Mouse (Mus musculus) limb, embryonic 11.5 days (tissue): ENCODE data around the gene Dnajb12. TPM values are rescaled to one million over a fixed set of nuclear protein-coding genes. Genes with fewer than 3 reads are reported as not detected.
A peak's percentile ranks its signal among the peaks of the same experiment; 100 is the strongest.

Experiments
- ATAC-seq: fragments of 200-750 bp; cut with Nextera tagmentation; 2 replicates; pipeline ENCODE4 v1.8.0; 2017; ENCODE audit warnings: low read depth; ENCODE audit not compliant: insufficient number of reproducible peaks, low FRiP score, low TSS enrichment
- DNase-seq: peaks from one replicate; pipeline ENCODE4 v3.0.0-alpha.2; 2015; ENCODE audit warnings: low spot score
- H3K27ac ChIP-seq: fragments of 300-500 bp; sonication (generic); replicated peaks from 2 replicates; pipeline ENCODE4 v1.5.1; 2014; ENCODE audit warnings: low read depth, mild to moderate bottlenecking, low read length
- H3K27me3 ChIP-seq: fragments of 300-500 bp; sonication (generic); 2 replicates; pipeline ENCODE4 v1.6.1; 2014; ENCODE audit warnings: mild to moderate bottlenecking, low read length, mixed read lengths; ENCODE audit not compliant: control insufficient read depth, insufficient read depth
- H3K36me3 ChIP-seq: fragments of 300-500 bp; sonication (generic); 2 replicates; pipeline ENCODE4 v1.6.1; 2014; ENCODE audit warnings: mild to moderate bottlenecking, low read length, moderate library complexity, mixed read lengths; ENCODE audit not compliant: control insufficient read depth, insufficient read depth
- H3K4me1 ChIP-seq: fragments of 300-500 bp; sonication (generic); 2 replicates; pipeline ENCODE4 v1.6.1; 2014; ENCODE audit warnings: low read length, mixed read lengths; ENCODE audit not compliant: control insufficient read depth, insufficient read depth
- H3K4me2 ChIP-seq: fragments of 300-500 bp; sonication (generic); 2 replicates; pipeline ENCODE4 v1.6.1; 2014; ENCODE audit warnings: low read depth, mild to moderate bottlenecking, moderate library complexity; ENCODE audit not compliant: severe bottlenecking
- H3K4me3 ChIP-seq: fragments of 300-500 bp; sonication (generic); 2 replicates; pipeline ENCODE4 v1.5.1; 2014; ENCODE audit warnings: low read depth, low read length
- H3K9ac ChIP-seq: fragments of 300-500 bp; sonication (generic); 2 replicates; pipeline ENCODE4 v1.6.1; 2014; ENCODE audit warnings: mild to moderate bottlenecking, low read length
- H3K9me3 ChIP-seq: fragments of 300-500 bp; sonication (generic); 2 replicates; pipeline ENCODE4 v1.6.1; 2016; ENCODE audit warnings: low read length; ENCODE audit not compliant: control insufficient read depth
- WGBS: fragments of 180-500 bp; shearing (Covaris S2); extraction: QIAGEN DNeasy Blood & Tissue Kit; methylation state at CpG from one replicate; pipeline ENCODE4 v1.1.7; 2014; 5-methylcytosine and 5-hydroxymethylcytosine counted together
- polyA plus RNA-seq: library from polyadenylated mRNA; unstranded; fragments of >200 nt; fragmentation: Nextera tagmentation; extraction: Ambion mirVana; gene quantifications from 2 replicates; pipeline ENCODE4 v1.2.1, GENCODE M21; 2014

Gene Dnajb12
- polyA plus RNA-seq, 1 experiment from 2014 or later, result 23.8 TPM

DNA sequence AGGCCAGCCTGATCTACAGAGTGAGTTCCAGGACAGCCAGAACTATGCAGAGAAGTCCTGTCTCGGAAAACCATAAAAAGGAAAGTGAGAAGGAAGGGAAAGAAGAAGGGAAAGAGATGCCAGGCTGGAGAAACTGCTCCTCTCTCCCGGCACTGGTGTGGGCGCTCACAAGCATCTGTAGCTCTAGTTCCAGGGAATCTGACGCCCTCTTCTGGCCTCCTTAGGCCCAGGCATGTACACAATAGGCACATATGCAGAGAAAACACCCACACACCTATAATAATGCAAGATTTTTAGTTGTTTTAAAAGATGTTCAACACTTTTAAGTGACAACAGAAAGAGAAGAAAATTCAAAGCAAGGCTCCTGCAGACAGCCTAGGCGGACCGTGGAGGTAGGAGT, 32.9 kb upstream of the Dnajb12 start:
- 82% methylated on average over 6 of the region's 6 CpGs for WGBS
- no peak for ATAC-seq
- peaks cover 8% of the 10 kb centered on the region; the same call in 1 of the 2 replicates for H3K4me1 ChIP-seq
- no peak overlapping the region for H3K9ac ChIP-seq
- no peaks in the 10 kb centered on the region for H3K36me3 ChIP-seq
- no peak overlapping the region for H3K4me3 ChIP-seq
- no peaks in the 10 kb centered on the region for H3K27me3 ChIP-seq
- DNase-seq, result no peak
- H3K9me3 ChIP-seq, result no peaks in the 10 kb centered on the region
- no peak overlapping the region for H3K4me2 ChIP-seq
- H3K27ac ChIP-seq, result no peak overlapping the region

GRCm38 (mm10) chr10:59848079-59848877, 31.1 kb upstream of the Dnajb12 start:
- H3K4me2 ChIP-seq, result no peak overlapping the region
- H3K36me3 ChIP-seq, result no peaks in the 10 kb centered on the region
- no peaks in the 10 kb centered on the region for H3K9me3 ChIP-seq
- ATAC-seq (no peak), DNase-seq (no peak)
- WGBS, result 78% methylated on average over 11 of the region's 11 CpGs
- peaks cover 8% of the 10 kb centered on the region; the same call in 1 of the 2 replicates for H3K4me1 ChIP-seq
- peak overlapping the region; percentile 7; the same call in 1 of the 2 replicates for H3K9ac ChIP-seq
- no peaks in the 10 kb centered on the region for H3K27me3 ChIP-seq
- no peak overlapping the region for H3K27ac ChIP-seq
- no peak overlapping the region for H3K4me3 ChIP-seq

GRCm38 (mm10) chr10:59848953-59849352, 30.4 kb upstream of the Dnajb12 start:
- H3K27me3 ChIP-seq, result no peaks in the 10 kb centered on the region
- H3K4me1 ChIP-seq, result peaks cover 7% of the 10 kb centered on the region; the same call in 1 of the 2 replicates
- ATAC-seq (no peak), DNase-seq (no peak)
- H3K9ac ChIP-seq, result no peak overlapping the region
- H3K9me3 ChIP-seq, result no peaks in the 10 kb centered on the region
- H3K4me3 ChIP-seq, result no peak overlapping the region
- H3K36me3 ChIP-seq, result no peaks in the 10 kb centered on the region
- H3K4me2 ChIP-seq, result no peak overlapping the region
- 61% methylated on average over 9 of the region's 9 CpGs for WGBS
- H3K27ac ChIP-seq, result no peak overlapping the region

DNA sequence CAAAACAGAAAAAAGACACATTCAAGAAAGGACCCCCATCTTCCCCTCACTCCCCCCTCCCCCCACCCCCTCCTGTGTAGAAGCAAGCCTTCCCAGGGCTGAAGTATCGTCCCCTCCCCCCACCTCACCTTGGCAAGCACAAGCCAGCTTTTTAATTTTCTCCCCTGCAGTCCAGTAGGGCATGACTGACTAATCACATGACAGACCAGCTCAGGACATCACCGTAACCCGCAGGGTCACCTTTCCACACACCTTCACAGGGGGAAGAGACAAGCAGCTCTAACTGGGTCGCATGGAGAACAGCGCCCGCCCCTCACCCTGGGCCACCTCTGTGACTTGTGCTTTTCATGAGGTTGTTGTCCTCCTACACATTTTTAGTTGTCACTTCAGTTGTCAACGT, 30.0 kb upstream of the Dnajb12 start:
- whole genome bisulfite sequencing, result 81% methylated on average over 7 of the region's 7 CpGs
- Histone ChIP-seq H3K27me3 (no peaks in the 10 kb centered on the region), H3K4me1 (peaks cover 3% of the 10 kb centered on the region; the same call in 1 of the 2 replicates), H3K9ac (no peak overlapping the region), H3K36me3 (no peaks in the 10 kb centered on the region), H3K27ac (no peak overlapping the region), H3K4me2 (no peak overlapping the region), H3K9me3 (no peaks in the 10 kb centered on the region), H3K4me3 (no peak overlapping the region)
- no peak for DNase-seq
- no peak for ATAC-seq

DNA sequence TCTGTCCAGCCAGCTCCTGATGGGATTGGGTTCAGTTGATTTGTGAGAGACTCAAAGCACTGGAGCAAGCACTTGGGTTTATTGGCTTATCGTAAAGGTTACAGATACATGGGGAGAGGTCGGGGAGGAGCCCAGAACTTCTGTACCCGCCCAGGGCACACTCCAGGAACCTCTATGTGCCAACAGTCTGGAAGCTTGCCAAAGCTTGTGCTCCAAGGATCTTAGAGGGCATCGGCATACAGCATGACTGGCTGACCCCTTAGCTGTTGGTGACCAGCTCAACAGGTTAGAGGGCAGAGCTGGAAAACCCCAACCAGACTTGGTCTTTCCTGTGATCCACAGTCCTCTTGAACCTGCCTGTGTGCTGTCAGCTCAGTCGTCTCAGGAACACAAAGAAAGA, 22.2 kb upstream of the Dnajb12 start:
- Histone ChIP-seq H3K36me3 (no peaks in the 10 kb centered on the region), H3K4me2 (no peak overlapping the region), H3K9ac (no peak overlapping the region), H3K4me3 (no peak overlapping the region), H3K9me3 (no peaks in the 10 kb centered on the region), H3K27ac (no peak overlapping the region), H3K27me3 (no peaks in the 10 kb centered on the region), H3K4me1 (no peaks in the 10 kb centered on the region)
- no peak for DNase-seq
- WGBS, result 78% methylated on average over 5 of the region's 5 CpGs
- no peak for ATAC-seq

DNA sequence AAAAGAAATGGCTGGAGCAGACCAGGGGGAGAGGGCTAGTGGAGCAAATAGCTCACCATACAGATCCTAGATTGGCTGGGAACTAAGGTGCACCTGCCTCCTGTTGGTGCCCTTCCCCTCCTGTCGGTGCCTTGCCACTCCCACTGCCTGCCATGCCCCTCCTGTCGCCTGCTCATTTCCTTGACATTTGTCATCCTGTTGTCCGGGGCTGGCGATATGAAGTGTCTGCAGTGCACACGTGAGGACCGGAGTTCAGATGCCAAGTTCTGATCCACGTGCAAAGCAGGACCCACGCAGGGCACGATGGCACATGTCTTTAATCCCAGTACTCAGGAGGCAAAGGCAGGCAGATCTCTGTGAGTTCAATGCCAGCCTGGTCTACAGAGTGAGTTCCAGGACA, 18.7 kb upstream of the Dnajb12 start:
- 87% methylated on average over 9 of the region's 9 CpGs for WGBS
- no peak for ATAC-seq
- no peak overlapping the region for H3K4me3 ChIP-seq
- H3K9ac ChIP-seq, result no peak overlapping the region
- no peaks in the 10 kb centered on the region for H3K27me3 ChIP-seq
- no peaks in the 10 kb centered on the region for H3K36me3 ChIP-seq
- no peaks in the 10 kb centered on the region for H3K4me1 ChIP-seq
- no peak for DNase-seq
- no peaks in the 10 kb centered on the region for H3K9me3 ChIP-seq
- H3K4me2 ChIP-seq, result no peak overlapping the region
- no peak overlapping the region for H3K27ac ChIP-seq

DNA sequence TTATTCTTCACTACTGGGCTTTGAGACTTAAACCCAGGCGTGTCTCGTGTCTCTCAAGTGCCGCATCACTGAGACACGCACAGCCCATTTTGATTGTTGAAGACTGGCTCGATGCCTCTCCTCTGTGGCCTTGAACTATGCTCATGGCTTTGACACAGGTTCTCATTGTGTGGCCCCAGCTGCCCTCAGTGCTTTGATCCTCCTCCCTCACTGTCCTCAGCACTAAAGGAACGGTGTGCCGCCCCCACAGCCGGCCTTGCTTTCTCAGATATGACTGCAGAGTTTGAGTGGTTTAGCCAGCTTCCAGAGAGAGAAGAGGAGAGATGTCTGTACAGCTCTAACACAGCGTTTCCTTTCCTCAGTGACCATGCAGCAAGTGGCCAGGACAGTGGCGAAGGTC, 18.2 kb upstream of the Dnajb12 start:
- no peaks in the 10 kb centered on the region for H3K27me3 ChIP-seq
- no peak overlapping the region for H3K27ac ChIP-seq
- no peaks in the 10 kb centered on the region for H3K36me3 ChIP-seq
- no peak overlapping the region for H3K9ac ChIP-seq
- no peak for ATAC-seq
- no peaks in the 10 kb centered on the region for H3K4me1 ChIP-seq
- H3K4me3 ChIP-seq, result no peak overlapping the region
- DNase-seq, result no peak
- WGBS, result 85% methylated on average over 10 of the region's 10 CpGs
- no peak overlapping the region for H3K4me2 ChIP-seq
- no peaks in the 10 kb centered on the region for H3K9me3 ChIP-seq

DNA sequence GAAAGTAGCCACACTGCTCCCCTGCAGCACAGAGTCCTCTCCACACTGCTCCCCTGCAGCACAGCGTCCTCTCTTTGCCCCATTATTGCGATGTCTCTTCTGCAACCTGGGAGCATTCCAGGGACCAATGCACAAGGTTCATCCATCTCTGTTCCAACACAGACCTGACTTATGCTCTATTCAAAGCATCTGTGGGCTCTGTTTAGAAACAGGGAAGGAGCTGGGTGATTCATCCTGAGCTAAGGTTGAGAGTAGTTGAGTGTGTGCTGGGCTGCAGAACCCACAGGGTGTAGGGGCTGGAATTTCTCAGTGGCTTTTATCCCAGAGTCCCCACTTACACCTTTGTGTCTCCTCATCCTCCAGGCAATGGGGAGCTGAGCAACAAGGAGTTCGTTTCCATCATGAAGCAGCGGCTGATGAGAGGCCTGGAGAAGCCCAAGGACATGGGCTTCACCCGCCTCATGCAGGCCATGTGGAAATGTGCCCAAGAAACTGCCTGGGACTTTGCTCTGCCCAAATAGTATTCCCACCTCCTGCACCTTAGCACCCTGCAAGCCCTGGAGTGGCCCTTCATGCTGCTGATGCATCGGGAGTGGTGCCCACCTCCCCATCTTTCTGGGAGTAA, 16.4 kb upstream of the Dnajb12 start:
- no peaks in the 10 kb centered on the region for H3K4me1 ChIP-seq
- H3K27me3 ChIP-seq, result no peaks in the 10 kb centered on the region
- H3K4me2 ChIP-seq, result no peak overlapping the region
- H3K36me3 ChIP-seq, result no peaks in the 10 kb centered on the region
- no peaks in the 10 kb centered on the region for H3K9me3 ChIP-seq
- no peak for ATAC-seq
- H3K9ac ChIP-seq, result no peak overlapping the region
- H3K4me3 ChIP-seq, result no peak overlapping the region
- WGBS, result 86% methylated on average over 6 of the region's 6 CpGs
- no peak overlapping the region for H3K27ac ChIP-seq
- no peak for DNase-seq
